Mouse (Mus musculus) stomach, postnatal 0 days (tissue): ENCODE data around the gene Ptma. TPM values are rescaled to one million over a fixed set of nuclear protein-coding genes. Genes with fewer than 3 reads are reported as not detected.
"Not testable (repeated sequence)": the region's sequence is repeated elsewhere in the genome, so short reads cannot be mapped to it uniquely, and the experiment has no call there.

Experiments used
- ATAC-seq: fragments of 200-750 bp; cut with Nextera tagmentation; 2 replicates; pipeline ENCODE4 v1.8.0; 2017; ENCODE audit not compliant: low FRiP score, low TSS enrichment
- DNase-seq: peaks from one replicate; pipeline ENCODE4 v3.0.0-alpha.2; 2016; ENCODE audit warnings: low spot score
- H3K27ac ChIP-seq: fragments of 300-500 bp; sonication (generic); replicated peaks from 2 replicates; pipeline ENCODE4 v1.5.1; 2014; ENCODE audit warnings: mild to moderate bottlenecking, control low read depth
- H3K27me3 ChIP-seq: fragments of 300-500 bp; sonication (generic); 2 replicates; pipeline ENCODE4 v1.6.1; 2014; ENCODE audit warnings: low read length; ENCODE audit not compliant: control insufficient read depth, insufficient read depth
- H3K36me3 ChIP-seq: fragments of 300-500 bp; sonication (generic); 2 replicates; pipeline ENCODE4 v1.6.1; 2014; ENCODE audit warnings: low read length, mixed read lengths; ENCODE audit not compliant: control insufficient read depth, insufficient read depth
- H3K4me1 ChIP-seq: fragments of 300-500 bp; sonication (generic); replicated peaks from 2 replicates; pipeline ENCODE4 v1.6.1; 2014; ENCODE audit warnings: antibody characterized with exemption; ENCODE audit not compliant: control insufficient read depth, insufficient read depth
- H3K4me2 ChIP-seq: fragments of 300-500 bp; sonication (generic); replicated peaks from 2 replicates; pipeline ENCODE4 v1.6.1; 2014; ENCODE audit warnings: low read depth, mild to moderate bottlenecking, control low read depth, moderate library complexity
- H3K4me3 ChIP-seq: fragments of 300-500 bp; sonication (generic); 2 replicates; pipeline ENCODE4 v1.5.1; 2014; ENCODE audit warnings: low read depth, low read length, control low read depth
- H3K9ac ChIP-seq: fragments of 300-500 bp; sonication (generic); 2 replicates; pipeline ENCODE4 v1.6.1; 2014; ENCODE audit warnings: mild to moderate bottlenecking, low read length, control low read depth, mixed read lengths
- H3K9me3 ChIP-seq: fragments of 300-500 bp; sonication (generic); 2 replicates; pipeline ENCODE4 v1.6.1; 2016; ENCODE audit warnings: low read length; ENCODE audit not compliant: control insufficient read depth
- CTCF ChIP-seq: IDR thresholded peaks from 2 replicates; pipeline ENCODE4 v1.5.1; 2016; ENCODE audit warnings: antibody characterized with exemption, low read depth, mild to moderate bottlenecking, moderate library complexity
- EP300 ChIP-seq: optimal IDR thresholded peaks from 2 replicates; pipeline ENCODE3; 2016; ENCODE audit warnings: antibody characterized with exemption
- WGBS: fragments of 180-500 bp; shearing (Covaris S2); extraction: QIAGEN DNeasy Blood & Tissue Kit; methylation state at CpG from one replicate; pipeline ENCODE4 v1.1.7; 2014; 5-methylcytosine and 5-hydroxymethylcytosine counted together
- polyA plus RNA-seq: library from polyadenylated mRNA; unstranded; fragments of >200 nt; fragmentation: Nextera tagmentation; extraction: Ambion mirVana; gene quantifications from 2 replicates; pipeline ENCODE4 v1.2.1, GENCODE M21; 2015

Gene Ptma
- polyA plus RNA-seq, 1 experiment from 2014 or later = 1,585 TPM

- Histone ChIP-seq H3K4me3 (no peak overlapping the region), H3K27me3 (no peaks in the 10 kb centered on the region), H3K9me3 (no peaks in the 10 kb centered on the region), H3K9ac (no peak overlapping the region), H3K27ac (no peak overlapping the region), H3K4me1 (peaks cover 15% of the 10 kb centered on the region), H3K36me3 (no peaks in the 10 kb centered on the region), H3K4me2 (no peak overlapping the region)
- no peak for DNase-seq
- WGBS = 84% methylated on average over 5 of the region's 5 CpGs
- TF ChIP-seq EP300 (no peak), CTCF (no peak)
- ATAC-seq = no peak
These were observed 18.7 kb upstream of the Ptma start for GRCm38 (mm10) chr1:86507866-86508265.

GRCm38 (mm10) chr1:86509410-86509809 lies 17.1 kb upstream of the Ptma start:
- H3K27ac ChIP-seq = no peak overlapping the region
- TF ChIP-seq EP300 = no peak
- peak; percentile 91 for TF ChIP-seq CTCF
- H3K4me3 ChIP-seq = no peak overlapping the region
- no peaks in the 10 kb centered on the region for H3K9me3 ChIP-seq
- 16% methylated on average over 7 of the region's 7 CpGs for WGBS
- DNase-seq = peak; percentile 95
- H3K4me1 ChIP-seq = peaks cover 10% of the 10 kb centered on the region
- no peaks in the 10 kb centered on the region for H3K27me3 ChIP-seq
- H3K9ac ChIP-seq = 0 out of 2 replicates have a peak overlapping the region, but pooled peaks have one; percentile 13
- no peaks in the 10 kb centered on the region for H3K36me3 ChIP-seq
- peak; percentile 81 for ATAC-seq
- no peak overlapping the region for H3K4me2 ChIP-seq

- Histone ChIP-seq H3K27me3 (no peaks in the 10 kb centered on the region), H3K27ac (no peak overlapping the region), H3K4me3 (no peak overlapping the region), H3K4me1 (peaks cover 4% of the 10 kb centered on the region), H3K4me2 (no peak overlapping the region), H3K9me3 (no peaks in the 10 kb centered on the region), H3K36me3 (no peaks in the 10 kb centered on the region), H3K9ac (no peak overlapping the region)
- no peak for DNase-seq
- TF ChIP-seq CTCF (no peak), EP300 (no peak)
- 91% methylated on average over 1 of the region's 1 CpGs for WGBS
- ATAC-seq = no peak
These were observed 16.3 kb upstream of the Ptma start for GRCm38 (mm10) chr1:86510266-86510665.

DNA sequence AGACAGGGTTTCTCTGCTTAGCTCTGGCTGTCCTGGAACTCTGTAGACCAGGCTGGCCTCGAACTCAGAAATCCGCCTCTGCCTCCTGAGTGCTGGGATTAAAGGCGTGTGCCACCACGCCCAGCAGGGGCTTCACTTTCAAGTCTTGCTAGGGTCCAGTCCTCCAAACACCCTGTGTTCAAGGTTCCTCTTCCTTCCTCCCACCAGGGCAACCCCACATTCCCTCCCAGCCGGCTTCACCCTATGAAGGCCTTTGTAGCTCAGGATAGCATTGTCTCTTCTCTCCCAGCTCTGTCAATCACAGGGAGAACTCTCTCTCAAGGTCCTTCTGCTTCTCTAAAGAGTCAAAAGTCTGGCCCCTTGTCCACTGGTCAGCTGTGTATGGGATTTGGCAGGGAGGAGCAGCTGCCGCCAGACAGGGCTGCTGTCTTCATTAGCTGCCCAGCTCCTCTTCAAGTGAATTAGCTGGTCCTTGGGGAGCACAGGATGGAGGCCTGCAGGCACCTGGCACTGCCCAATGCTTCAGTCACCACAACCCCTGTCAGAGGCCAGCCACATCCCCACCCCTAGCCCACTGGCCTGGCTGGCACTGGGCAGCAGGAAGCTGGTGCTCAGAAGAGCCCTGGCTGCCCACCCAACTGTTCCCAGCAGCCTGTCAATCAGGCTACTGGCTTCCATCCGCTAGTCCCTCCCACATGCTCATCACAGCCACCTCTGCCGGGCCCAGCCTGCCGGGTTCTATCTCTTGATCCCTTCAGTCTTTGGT lies 15.7 kb upstream of the Ptma start:
- Histone ChIP-seq H3K9me3 (no peaks in the 10 kb centered on the region), H3K4me1 (no peaks in the 10 kb centered on the region), H3K4me3 (no peak overlapping the region), H3K9ac (no peak overlapping the region), H3K27ac (no peak overlapping the region), H3K4me2 (no peak overlapping the region), H3K36me3 (no peaks in the 10 kb centered on the region), H3K27me3 (no peaks in the 10 kb centered on the region)
- no peak for DNase-seq
- 77% methylated on average over 9 of the region's 9 CpGs for WGBS
- no peak for ATAC-seq
- TF ChIP-seq CTCF (no peak), EP300 (no peak)

GRCm38 (mm10) chr1:86512154-86512720 lies 14.3 kb upstream of the Ptma start:
- TF ChIP-seq CTCF = no peak
- no peak for TF ChIP-seq EP300
- ATAC-seq = no peak
- WGBS = 85% methylated on average over 4 of the region's 4 CpGs

GRCm38 (mm10) chr1:86513031-86513430 lies 13.5 kb upstream of the Ptma start:
- not testable (repeated sequence) for H3K27ac ChIP-seq, H3K4me3 ChIP-seq, DNase-seq, H3K36me3 ChIP-seq, H3K27me3 ChIP-seq, ATAC-seq, H3K9ac ChIP-seq, H3K4me2 ChIP-seq, H3K4me1 ChIP-seq, H3K9me3 ChIP-seq
- WGBS = 76% methylated on average over 1 of the region's 1 CpGs

More at GRCm38 (mm10) chr1:86512154-86512720, 14.3 kb upstream of the Ptma start:
- no peak overlapping the region for H3K27ac ChIP-seq
- no peaks in the 10 kb centered on the region for H3K27me3 ChIP-seq
- no peaks in the 10 kb centered on the region for H3K9me3 ChIP-seq
- no peak overlapping the region for H3K9ac ChIP-seq
- no peaks in the 10 kb centered on the region for H3K36me3 ChIP-seq
- H3K4me1 ChIP-seq = no peaks in the 10 kb centered on the region
- no peak for DNase-seq
- no peak overlapping the region for H3K4me3 ChIP-seq
- H3K4me2 ChIP-seq = no peak overlapping the region
